Mouse (Mus musculus) liver, embryonic 16.5 days (tissue): ENCODE measurements around the gene Dhrs7. TPM values are rescaled to one million over a fixed set of nuclear protein-coding genes. Genes with fewer than 3 reads are reported as not detected.
A peak's percentile ranks its signal among the peaks of the same experiment; 100 is the strongest.
"Not testable (repeated sequence)": the region's sequence is repeated elsewhere in the genome, so short reads cannot be mapped to it uniquely, and the experiment has no call there.

Source experiments
- ATAC-seq: fragments of 200-750 bp; cut with Nextera tagmentation; 2 replicates; pipeline ENCODE4 v1.8.0; 2017; ENCODE audit warnings: low read depth, mild to moderate bottlenecking, moderate number of reproducible peaks, moderate library complexity
- H3K27ac ChIP-seq: fragments of 300-500 bp; sonication (generic); 2 replicates; pipeline ENCODE4 v1.5.1; 2014; ENCODE audit warnings: mild to moderate bottlenecking, low read length
- H3K27me3 ChIP-seq: fragments of 300-500 bp; sonication (generic); 2 replicates; pipeline ENCODE4 v1.6.1; 2014; ENCODE audit warnings: low read depth, low read length, mixed read lengths; ENCODE audit not compliant: control insufficient read depth, insufficient read depth
- H3K36me3 ChIP-seq: fragments of 300-500 bp; sonication (generic); 2 replicates; pipeline ENCODE4 v1.6.1; 2014; ENCODE audit warnings: mild to moderate bottlenecking; ENCODE audit not compliant: control insufficient read depth, insufficient read depth
- H3K4me1 ChIP-seq: fragments of 300-500 bp; sonication (generic); 2 replicates; pipeline ENCODE4 v1.6.1; 2014; ENCODE audit warnings: low read depth, low read length, mixed read lengths; ENCODE audit not compliant: control insufficient read depth
- H3K4me2 ChIP-seq: fragments of 300-500 bp; sonication (generic); 2 replicates; pipeline ENCODE4 v1.6.1; 2014; ENCODE audit warnings: low read depth, low read length, mixed read lengths
- H3K4me3 ChIP-seq: fragments of 300-500 bp; sonication (generic); 2 replicates; pipeline ENCODE4 v1.5.1; 2014; ENCODE audit warnings: low read depth, mild to moderate bottlenecking, low read length
- H3K9ac ChIP-seq: fragments of 300-500 bp; sonication (generic); 2 replicates; pipeline ENCODE4 v1.6.1; 2014; ENCODE audit warnings: low read depth, low read length
- H3K9me3 ChIP-seq: fragments of 300-500 bp; sonication (generic); replicated peaks from 2 replicates; pipeline ENCODE4 v1.6.1; 2016; ENCODE audit warnings: low read length; ENCODE audit not compliant: control insufficient read depth
- WGBS: fragments of 180-500 bp; shearing (Covaris S2); extraction: QIAGEN DNeasy Blood & Tissue Kit; methylation state at CpG from one replicate; pipeline ENCODE4 v1.1.7; 2014; ENCODE audit not compliant: insufficient replicate concordance; 5-methylcytosine and 5-hydroxymethylcytosine counted together
- polyA plus RNA-seq: library from polyadenylated mRNA; unstranded; fragments of >200 nt; fragmentation: Nextera tagmentation; extraction: Ambion mirVana; gene quantifications from 2 replicates; pipeline ENCODE4 v1.2.1, GENCODE M21; 2015

Gene Dhrs7
- polyA plus RNA-seq, 1 experiment from 2014 or later, result 80.8 TPM

DNA sequence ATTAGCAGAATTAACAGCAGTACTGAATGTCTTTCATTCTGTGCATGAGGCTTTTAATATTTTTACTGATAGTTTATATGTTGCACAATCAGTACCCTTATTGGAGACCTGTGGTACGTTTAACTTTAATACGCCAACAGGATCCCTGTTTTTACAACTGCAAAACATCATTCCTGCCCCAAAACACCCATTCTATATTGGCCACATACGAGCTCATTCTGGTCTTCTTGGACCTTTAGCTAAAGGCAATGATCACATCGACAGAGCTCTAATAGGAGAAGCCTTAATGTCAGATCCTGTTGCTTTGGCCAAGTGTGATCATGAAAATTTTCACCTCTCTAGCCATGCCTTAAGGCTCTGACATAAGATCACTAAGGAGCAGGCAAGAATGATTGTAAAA, 21.9 kb upstream of the Dhrs7 start:
- WGBS, result 68% methylated on average over 4 of the region's 4 CpGs
- not testable (repeated sequence) for H3K9ac ChIP-seq, H3K4me1 ChIP-seq, H3K27ac ChIP-seq, H3K9me3 ChIP-seq, H3K27me3 ChIP-seq, H3K36me3 ChIP-seq, H3K4me2 ChIP-seq, H3K4me3 ChIP-seq, ATAC-seq

DNA sequence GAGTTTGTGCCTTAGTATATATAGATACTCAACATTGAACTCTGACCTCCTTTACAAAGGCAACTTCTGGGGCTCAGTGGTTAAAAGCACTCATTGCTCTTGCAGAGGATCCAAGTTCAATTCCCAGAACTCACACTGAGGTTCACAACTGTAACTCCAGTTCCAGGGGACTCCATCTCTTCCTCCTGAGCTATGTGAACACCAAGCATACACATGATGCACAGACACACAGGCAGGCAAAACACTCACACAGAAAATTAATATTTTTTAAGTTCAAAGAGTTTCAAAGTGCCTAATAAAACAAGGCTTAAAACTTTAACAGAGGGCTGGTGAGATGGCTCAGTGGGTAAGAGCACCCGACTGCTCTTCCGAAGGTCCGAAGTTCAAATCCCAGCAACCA, 18.9 kb upstream of the Dhrs7 start:
- no peak overlapping the region for H3K4me2 ChIP-seq
- no peak overlapping the region for H3K4me3 ChIP-seq
- 87% methylated on average over 3 of the region's 3 CpGs for WGBS
- H3K4me1 ChIP-seq, result peaks cover 3% of the 10 kb centered on the region
- no peaks in the 10 kb centered on the region for H3K9me3 ChIP-seq
- ATAC-seq, result no peak
- H3K27me3 ChIP-seq, result no peaks in the 10 kb centered on the region
- H3K9ac ChIP-seq, result no peak overlapping the region
- no peak overlapping the region for H3K27ac ChIP-seq
- no peaks in the 10 kb centered on the region for H3K36me3 ChIP-seq

DNA sequence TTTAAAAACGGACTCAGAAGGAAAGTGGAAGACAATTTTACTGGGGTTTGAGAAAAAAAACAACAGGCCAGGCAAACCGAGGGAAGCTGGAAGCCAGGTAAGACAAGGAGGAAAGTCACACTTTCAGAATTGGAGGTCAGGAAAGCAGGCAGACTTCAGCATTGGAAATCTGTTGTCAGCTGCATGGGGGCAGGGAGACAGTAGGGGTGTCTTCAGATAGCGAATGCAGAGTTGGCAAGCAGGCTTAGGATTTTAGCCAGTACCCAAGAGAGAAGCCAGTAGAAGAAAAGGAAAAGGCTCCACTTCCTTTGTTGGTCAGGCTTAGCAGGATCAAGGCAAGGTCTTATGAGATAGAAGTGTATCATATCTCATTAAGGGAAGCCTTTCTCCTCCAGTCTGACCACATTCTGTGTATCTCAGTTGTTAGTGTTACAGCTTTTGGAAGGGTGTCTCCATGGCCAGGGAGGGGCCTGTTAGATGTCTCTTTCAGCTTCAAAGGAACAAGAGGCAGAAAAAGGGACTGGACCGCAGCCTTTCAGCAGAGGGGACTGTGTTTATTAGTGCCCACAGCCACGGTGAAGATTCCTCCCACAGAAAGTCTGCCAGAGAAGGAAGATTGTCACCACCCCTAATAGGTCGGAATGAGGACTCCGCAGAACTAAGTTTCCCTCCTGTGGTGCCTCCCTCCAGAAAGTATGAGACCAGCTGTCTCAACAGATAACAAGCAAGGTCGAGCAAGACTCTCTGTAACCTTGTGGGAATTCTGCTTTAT, 18.0 kb upstream of the Dhrs7 start:
- peaks cover 3% of the 10 kb centered on the region for H3K4me1 ChIP-seq
- no peaks in the 10 kb centered on the region for H3K9me3 ChIP-seq
- H3K4me2 ChIP-seq, result 0 out of 2 replicates have a peak overlapping the region, but pooled peaks have one; percentile 12
- 0 out of 2 replicates have a peak overlapping the region, but pooled peaks have one; percentile 9 for H3K27ac ChIP-seq
- 28% methylated on average over 8 of the region's 8 CpGs for WGBS
- H3K36me3 ChIP-seq, result no peaks in the 10 kb centered on the region
- H3K27me3 ChIP-seq, result no peaks in the 10 kb centered on the region
- no peak overlapping the region for H3K4me3 ChIP-seq
- H3K9ac ChIP-seq, result no peak overlapping the region
- peak; percentile 80 for ATAC-seq

DNA sequence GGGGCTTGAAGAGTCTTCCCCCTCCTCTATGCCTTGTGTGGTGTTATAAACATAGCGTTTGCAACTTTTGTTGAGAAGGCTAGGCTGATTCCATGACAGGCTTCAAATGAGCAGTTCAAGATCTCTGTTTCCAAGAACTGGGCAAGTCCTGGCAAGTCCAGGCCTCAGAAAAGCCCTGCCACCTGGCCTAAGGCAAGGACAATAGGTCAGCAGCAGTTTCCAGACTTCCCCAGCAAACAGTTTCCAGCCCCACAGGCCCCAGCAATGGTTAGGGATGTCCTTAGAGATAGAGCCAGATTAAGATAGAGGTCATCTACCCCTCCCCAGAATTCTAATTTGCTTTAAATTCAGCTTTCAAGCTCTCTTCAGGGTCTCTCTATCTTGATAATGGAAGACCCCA, 17.2 kb upstream of the Dhrs7 start:
- Histone ChIP-seq H3K36me3 (no peaks in the 10 kb centered on the region), H3K27me3 (no peaks in the 10 kb centered on the region), H3K9ac (no peak overlapping the region), H3K9me3 (no peaks in the 10 kb centered on the region), H3K4me2 (no peak overlapping the region), H3K4me3 (no peak overlapping the region), H3K4me1 (peaks cover 3% of the 10 kb centered on the region), H3K27ac (no peak overlapping the region)
- 68% methylated on average over 1 of the region's 1 CpGs for WGBS
- ATAC-seq, result no peak

DNA sequence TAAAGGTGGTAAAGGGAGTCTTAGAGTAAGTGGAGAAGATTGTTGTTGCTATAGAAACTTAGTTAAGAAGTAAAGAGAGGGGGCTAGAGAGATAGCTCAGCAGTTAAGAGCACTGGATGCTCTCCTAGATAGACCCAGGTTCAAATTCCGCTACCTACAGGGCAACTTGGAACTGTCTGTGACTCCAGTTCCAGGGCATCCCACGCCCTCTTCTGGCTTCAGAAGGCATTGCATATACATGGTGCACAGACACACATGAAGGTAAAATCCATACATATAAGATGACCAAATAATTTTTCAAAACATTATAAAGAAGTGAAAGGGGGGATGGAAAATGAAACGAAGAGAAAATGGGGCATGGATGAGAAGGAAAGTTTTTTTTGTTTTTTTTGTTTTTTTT, 14.9 kb upstream of the Dhrs7 start:
- Histone ChIP-seq H3K4me1 (peaks cover 3% of the 10 kb centered on the region), H3K9ac (no peak overlapping the region), H3K36me3 (no peaks in the 10 kb centered on the region), H3K27me3 (no peaks in the 10 kb centered on the region), H3K4me2 (no peak overlapping the region), H3K4me3 (no peak overlapping the region), H3K9me3 (no peaks in the 10 kb centered on the region), H3K27ac (no peak overlapping the region)
- ATAC-seq, result no peak
- whole genome bisulfite sequencing, result 45% methylated on average over 3 of the region's 3 CpGs

DNA sequence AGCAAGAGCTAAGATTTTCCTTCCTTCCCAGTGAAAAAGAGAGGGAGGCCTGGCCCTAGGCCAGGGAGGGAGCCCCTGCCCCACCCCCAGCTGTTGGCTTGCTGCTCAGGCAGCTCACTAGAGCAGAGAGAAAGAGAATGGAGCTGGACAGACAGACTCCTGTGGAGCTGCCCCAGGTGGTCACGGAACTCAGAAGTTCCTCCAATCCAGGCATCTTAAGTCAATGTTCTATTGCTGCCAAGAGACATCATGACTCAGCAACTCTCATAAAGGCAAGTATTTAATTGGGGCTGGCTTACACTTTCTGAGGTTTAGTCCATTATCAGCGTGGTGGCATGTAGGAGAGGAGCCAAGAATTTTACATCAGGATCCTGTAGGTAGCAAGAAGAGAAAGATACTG, 10.1 kb upstream of the Dhrs7 start:
- H3K9me3 ChIP-seq, result no peaks in the 10 kb centered on the region
- no peak for ATAC-seq
- no peaks in the 10 kb centered on the region for H3K27me3 ChIP-seq
- no peak overlapping the region for H3K4me3 ChIP-seq
- no peaks in the 10 kb centered on the region for H3K4me1 ChIP-seq
- H3K27ac ChIP-seq, result no peak overlapping the region
- H3K36me3 ChIP-seq, result no peaks in the 10 kb centered on the region
- H3K4me2 ChIP-seq, result no peak overlapping the region
- H3K9ac ChIP-seq, result no peak overlapping the region
- WGBS, result 37% methylated on average over 2 of the region's 2 CpGs

DNA sequence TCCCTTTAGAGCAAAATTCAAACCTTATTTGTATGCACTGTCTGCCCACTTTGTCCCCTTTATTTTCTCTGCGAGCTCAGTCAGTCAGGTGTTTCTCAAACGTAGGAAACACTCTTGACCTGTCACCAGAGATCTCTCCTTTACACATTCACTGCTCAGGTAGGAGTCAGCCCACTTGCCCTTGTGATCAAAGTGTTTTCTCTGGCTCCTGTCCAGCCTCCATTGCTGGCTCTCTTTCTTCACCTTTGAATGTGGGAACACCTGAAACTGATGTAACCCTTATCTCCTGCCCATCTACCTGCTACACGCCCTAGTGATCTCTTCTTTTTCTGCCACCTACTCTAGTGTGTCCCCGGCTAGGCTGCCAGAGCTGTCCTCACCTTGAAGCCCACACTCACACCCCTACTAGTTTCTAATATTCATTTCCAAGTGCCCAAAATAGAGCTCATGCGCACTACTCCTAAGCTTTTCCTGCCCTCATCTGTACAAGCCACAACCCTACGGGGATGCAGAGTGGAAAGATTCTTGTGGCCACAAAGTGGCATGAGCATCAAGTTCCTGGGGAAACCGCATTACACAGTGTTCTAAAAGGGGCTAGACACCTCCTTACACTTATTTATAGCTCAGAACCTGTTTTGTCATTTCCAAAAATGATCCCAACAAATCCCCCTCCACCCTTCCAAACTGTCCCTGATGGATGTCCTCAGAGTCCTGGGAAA, 9.5 kb upstream of the Dhrs7 start:
- H3K9me3 ChIP-seq, result no peaks in the 10 kb centered on the region
- ATAC-seq, result no peak
- H3K9ac ChIP-seq, result no peak overlapping the region
- no peak overlapping the region for H3K4me3 ChIP-seq
- 30% methylated on average over 7 of the region's 7 CpGs for WGBS
- no peak overlapping the region for H3K27ac ChIP-seq
- H3K4me2 ChIP-seq, result no peak overlapping the region
- no peaks in the 10 kb centered on the region for H3K4me1 ChIP-seq
- no peaks in the 10 kb centered on the region for H3K27me3 ChIP-seq
- H3K36me3 ChIP-seq, result no peaks in the 10 kb centered on the region

DNA sequence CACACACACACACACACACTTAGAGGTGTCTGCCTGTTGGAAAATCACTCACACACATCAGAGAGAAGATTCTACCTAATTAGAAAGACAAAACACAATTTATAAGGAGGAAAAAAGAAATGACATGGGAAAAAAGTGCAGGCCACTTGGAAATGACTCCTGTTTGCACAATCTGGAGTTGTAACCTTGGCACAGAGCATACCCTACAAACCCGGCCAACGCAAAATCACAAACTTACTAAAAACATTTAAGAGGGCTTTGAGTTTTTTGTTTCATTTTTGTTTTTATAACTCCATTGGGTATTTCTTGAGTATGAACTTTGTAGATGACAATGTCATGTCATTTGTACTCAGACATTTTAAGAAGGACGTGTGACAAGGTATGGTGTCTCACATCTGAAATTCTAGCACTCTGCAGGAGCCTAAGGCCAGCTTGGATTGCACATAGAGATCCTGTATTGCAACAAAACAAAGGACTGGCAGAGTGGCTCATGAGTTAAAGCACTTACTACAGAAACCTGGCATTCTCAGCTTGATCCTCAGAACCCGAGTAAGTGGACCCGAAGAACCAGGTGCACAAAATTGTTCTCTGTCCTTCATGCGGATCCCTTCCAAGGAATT, 6.9 kb upstream of the Dhrs7 start:
- Histone ChIP-seq H3K27me3 (no peaks in the 10 kb centered on the region), H3K4me3 (no peak overlapping the region), H3K36me3 (no peaks in the 10 kb centered on the region), H3K9me3 (no peaks in the 10 kb centered on the region), H3K27ac (no peak overlapping the region), H3K9ac (no peak overlapping the region), H3K4me2 (no peak overlapping the region), H3K4me1 (no peaks in the 10 kb centered on the region)
- ATAC-seq, result no peak
- 70% methylated on average over 6 of the region's 6 CpGs for WGBS

DNA sequence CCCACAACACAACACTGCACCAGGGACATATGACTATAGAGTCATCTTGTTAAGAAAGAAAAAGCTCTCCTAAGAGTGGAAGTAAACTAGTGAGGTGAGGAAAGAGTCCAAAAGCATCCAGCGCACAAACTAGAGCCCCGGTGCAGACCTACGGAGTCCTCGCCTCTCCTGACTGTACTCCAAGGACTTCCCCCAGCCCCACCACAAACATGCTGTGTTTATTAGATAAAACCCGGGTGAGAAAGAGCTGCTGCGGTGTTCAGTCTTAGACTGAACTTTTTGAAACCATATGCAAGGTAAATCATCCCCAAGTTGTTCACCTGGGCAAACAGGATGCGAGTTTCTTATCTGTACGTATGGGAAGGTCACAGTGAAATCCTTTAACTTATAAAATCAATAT, 6.2 kb upstream of the Dhrs7 start:
- H3K36me3 ChIP-seq, result no peaks in the 10 kb centered on the region
- no peak overlapping the region for H3K4me2 ChIP-seq
- no peak overlapping the region for H3K27ac ChIP-seq
- WGBS, result 22% methylated on average over 8 of the region's 8 CpGs
- no peaks in the 10 kb centered on the region for H3K27me3 ChIP-seq
- no peaks in the 10 kb centered on the region for H3K9me3 ChIP-seq
- H3K4me3 ChIP-seq, result no peak overlapping the region
- no peak for ATAC-seq
- H3K4me1 ChIP-seq, result no peaks in the 10 kb centered on the region
- no peak overlapping the region for H3K9ac ChIP-seq
